Mouse (Mus musculus) midbrain, embryonic 13.5 days (tissue): ENCODE data around the gene Clec2d. TPM values are rescaled to one million over a fixed set of nuclear protein-coding genes. Genes with fewer than 3 reads are reported as not detected.
"Not testable (repeated sequence)": the region's sequence is repeated elsewhere in the genome, so short reads cannot be mapped to it uniquely, and the experiment has no call there.

ENCODE experiments used
- ATAC-seq: fragments of 200-750 bp; cut with Nextera tagmentation; 2 replicates; pipeline ENCODE4 v1.8.0; 2017; ENCODE audit warnings: mild to moderate bottlenecking, moderate TSS enrichment, moderate library complexity
- H3K27ac ChIP-seq: fragments of 300-500 bp; sonication (generic); 2 replicates; pipeline ENCODE4 v1.5.1; 2015; ENCODE audit warnings: inconsistent platforms, mild to moderate bottlenecking, moderate library complexity
- H3K27me3 ChIP-seq: fragments of 300-500 bp; sonication (generic); 2 replicates; pipeline ENCODE4 v1.6.1; 2015; ENCODE audit warnings: mild to moderate bottlenecking, inconsistent platforms
- H3K36me3 ChIP-seq: fragments of 300-500 bp; sonication (generic); 2 replicates; pipeline ENCODE4 v1.6.1; 2015; ENCODE audit warnings: mild to moderate bottlenecking, inconsistent platforms
- H3K4me1 ChIP-seq: fragments of 300-500 bp; sonication (generic); replicated peaks from 2 replicates; pipeline ENCODE4 v1.6.1; 2015; ENCODE audit warnings: inconsistent platforms
- H3K4me2 ChIP-seq: fragments of 300-500 bp; sonication (generic); replicated peaks from 2 replicates; pipeline ENCODE4 v1.6.1; 2015; ENCODE audit warnings: moderate library complexity, mild to moderate bottlenecking, inconsistent platforms
- H3K4me3 ChIP-seq: fragments of 300-500 bp; sonication (generic); replicated peaks from 2 replicates; pipeline ENCODE4 v1.5.1; 2015; ENCODE audit warnings: mild to moderate bottlenecking, inconsistent platforms
- H3K9ac ChIP-seq: fragments of 300-500 bp; sonication (generic); replicated peaks from 2 replicates; pipeline ENCODE4 v1.6.1; 2015; ENCODE audit warnings: mild to moderate bottlenecking, inconsistent platforms
- H3K9me3 ChIP-seq: fragments of 300-500 bp; sonication (generic); 2 replicates; pipeline ENCODE4 v1.6.1; 2016; ENCODE audit warnings: mild to moderate bottlenecking, inconsistent platforms
- WGBS: fragments of 180-500 bp; shearing (Covaris S2); methylation state at CpG from one replicate; pipeline ENCODE4 v1.1.7; 2015; 5-methylcytosine and 5-hydroxymethylcytosine counted together
- polyA plus RNA-seq: library from polyadenylated mRNA; unstranded; fragments of >200 nt; fragmentation: Nextera tagmentation; extraction: Ambion mirVana; gene quantifications from 2 replicates; pipeline ENCODE4 v1.2.1, GENCODE M21; 2015

The Clec2d gene
- polyA plus RNA-seq, 1 experiment from 2014 or later, result 0.13 TPM

DNA sequence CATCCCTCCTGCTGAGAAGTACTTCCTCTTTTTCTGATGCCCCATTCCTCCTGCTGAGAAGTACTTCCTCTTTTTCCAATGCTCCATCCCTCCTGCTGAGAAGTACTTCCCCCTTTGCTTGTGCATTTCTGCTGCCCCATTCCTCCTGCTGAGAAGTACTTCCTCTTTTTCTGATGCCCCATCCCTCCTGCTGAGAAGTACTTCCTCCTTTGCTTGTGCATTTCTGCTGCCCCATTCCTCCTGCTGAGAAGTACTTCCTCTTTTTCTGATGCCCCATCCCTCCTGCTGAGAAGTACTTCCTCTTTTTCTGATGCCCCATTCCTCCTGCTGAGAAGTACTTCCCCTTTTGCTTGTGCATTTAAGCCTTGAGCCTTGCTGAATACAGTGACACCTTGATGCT lies 19.7 kb downstream of the Clec2d start:
- H3K27me3 ChIP-seq, H3K4me2 ChIP-seq, ATAC-seq, H3K9ac ChIP-seq, H3K27ac ChIP-seq, H3K4me3 ChIP-seq, H3K9me3 ChIP-seq, H3K4me1 ChIP-seq, H3K36me3 ChIP-seq: not testable (repeated sequence)

DNA sequence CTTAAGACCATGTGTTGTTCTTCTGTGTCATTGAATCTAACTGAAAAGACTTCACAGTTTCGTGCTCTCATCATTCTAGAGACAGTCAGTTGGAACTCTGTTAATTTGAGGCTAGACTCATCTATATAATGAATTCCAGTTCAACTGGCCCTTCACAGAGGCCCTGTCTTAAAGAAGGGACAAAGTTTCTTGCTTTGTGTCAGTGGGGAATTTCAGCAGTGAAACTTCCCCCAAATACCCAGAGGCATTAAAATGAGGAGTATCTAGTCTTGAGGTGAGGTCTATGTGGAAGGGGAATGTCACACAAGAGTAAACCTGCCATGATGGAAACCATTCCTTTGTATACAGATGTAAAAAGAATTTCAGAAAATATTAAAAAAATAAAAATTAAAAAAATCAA lies 21.9 kb downstream of the Clec2d start:
- Histone ChIP-seq H3K27ac (no peak overlapping the region), H3K4me2 (no peak overlapping the region), H3K4me3 (no peak overlapping the region), H3K36me3 (no peaks in the 10 kb centered on the region), H3K9ac (no peak overlapping the region), H3K4me1 (no peaks in the 10 kb centered on the region), H3K9me3 (no peaks in the 10 kb centered on the region), H3K27me3 (no peaks in the 10 kb centered on the region)
- 90% methylated on average over 1 of the region's 1 CpGs for WGBS
- ATAC-seq, result no peak

DNA sequence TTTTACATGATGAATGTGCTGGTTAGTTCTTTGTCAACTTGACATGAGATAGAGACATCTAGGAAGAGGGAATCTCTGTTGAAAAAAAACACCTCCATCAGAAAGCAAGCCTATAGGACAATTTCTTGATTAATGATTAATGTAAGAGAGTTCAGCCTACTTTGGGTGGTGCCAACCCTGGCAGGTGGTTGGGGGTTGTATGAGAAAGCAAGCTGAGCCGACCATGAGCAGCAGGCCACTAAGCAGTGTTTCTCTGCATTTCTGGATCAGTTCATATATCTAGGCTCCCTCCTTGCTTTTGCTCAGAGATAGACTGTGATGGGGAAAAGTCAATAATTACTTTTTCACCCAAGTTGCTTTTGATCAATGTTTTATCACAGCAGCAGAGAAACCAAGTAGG lies 23.9 kb downstream of the Clec2d start:
- Histone ChIP-seq H3K4me3 (no peak overlapping the region), H3K9ac (no peak overlapping the region), H3K27ac (no peak overlapping the region), H3K4me2 (no peak overlapping the region), H3K4me1 (no peaks in the 10 kb centered on the region), H3K9me3 (no peaks in the 10 kb centered on the region), H3K36me3 (no peaks in the 10 kb centered on the region), H3K27me3 (no peaks in the 10 kb centered on the region)
- no peak for ATAC-seq
- WGBS, result 85% methylated on average over 1 of the region's 1 CpGs

DNA sequence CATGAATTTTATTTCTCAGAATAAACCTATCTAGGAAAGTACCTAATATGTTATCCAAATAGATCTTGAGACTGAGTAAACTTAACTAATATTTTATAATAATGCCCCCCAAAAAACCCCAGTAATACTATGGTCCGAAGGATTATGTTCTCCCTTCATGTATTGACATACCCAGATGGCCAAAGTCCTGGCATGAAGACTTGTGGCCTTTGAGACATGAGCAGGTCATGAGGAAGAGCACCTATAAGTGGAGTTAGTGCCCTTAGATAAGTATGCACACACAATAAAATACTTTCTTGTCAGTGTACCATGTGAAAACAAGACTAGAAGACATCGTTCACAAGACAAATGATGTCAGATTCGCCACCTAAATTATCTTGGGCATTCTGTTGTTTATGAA lies 24.4 kb downstream of the Clec2d start:
- Histone ChIP-seq H3K27ac (no peak overlapping the region), H3K27me3 (no peaks in the 10 kb centered on the region), H3K9me3 (no peaks in the 10 kb centered on the region), H3K4me3 (no peak overlapping the region), H3K9ac (no peak overlapping the region), H3K4me2 (no peak overlapping the region), H3K36me3 (no peaks in the 10 kb centered on the region), H3K4me1 (no peaks in the 10 kb centered on the region)
- ATAC-seq, result no peak
- WGBS, result 88% methylated on average over 3 of the region's 3 CpGs

DNA sequence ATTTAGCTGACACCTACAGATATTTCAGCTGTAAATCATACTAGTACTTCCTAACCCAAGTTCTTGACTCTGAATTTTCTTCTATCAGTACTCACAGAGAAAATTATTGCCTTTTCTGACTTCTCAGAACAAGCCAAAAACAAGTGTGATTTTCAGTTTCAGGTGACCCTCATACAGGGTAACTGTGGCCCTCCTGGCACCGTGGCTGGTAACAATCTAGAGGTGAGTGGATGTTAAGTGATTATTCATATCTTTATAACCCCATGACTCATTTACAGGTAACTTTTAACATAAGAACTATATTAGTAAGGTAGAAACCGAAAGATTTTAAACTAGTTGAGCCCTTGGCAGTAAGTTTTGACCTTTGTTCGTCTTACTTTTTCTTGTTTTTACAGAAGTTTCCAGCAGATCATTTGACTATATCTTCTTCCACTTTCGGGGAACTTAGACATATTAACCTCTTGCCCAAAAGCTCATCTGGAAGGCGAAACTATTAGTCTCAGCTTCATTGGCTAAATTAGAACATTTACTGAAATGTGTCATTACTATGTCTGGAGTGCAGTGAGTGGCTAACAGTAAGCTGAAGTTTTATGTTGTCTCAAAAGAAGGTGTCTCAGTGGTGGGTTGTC lies 28.6 kb downstream of the Clec2d start:
- H3K36me3 ChIP-seq, result no peaks in the 10 kb centered on the region
- no peak for ATAC-seq
- H3K9me3 ChIP-seq, result no peaks in the 10 kb centered on the region
- H3K4me1 ChIP-seq, result no peaks in the 10 kb centered on the region
- H3K27me3 ChIP-seq, result no peaks in the 10 kb centered on the region
- H3K4me3 ChIP-seq, result no peak overlapping the region
- WGBS, result 92% methylated on average over 5 of the region's 5 CpGs
- no peak overlapping the region for H3K27ac ChIP-seq
- H3K4me2 ChIP-seq, result no peak overlapping the region
- no peak overlapping the region for H3K9ac ChIP-seq

DNA sequence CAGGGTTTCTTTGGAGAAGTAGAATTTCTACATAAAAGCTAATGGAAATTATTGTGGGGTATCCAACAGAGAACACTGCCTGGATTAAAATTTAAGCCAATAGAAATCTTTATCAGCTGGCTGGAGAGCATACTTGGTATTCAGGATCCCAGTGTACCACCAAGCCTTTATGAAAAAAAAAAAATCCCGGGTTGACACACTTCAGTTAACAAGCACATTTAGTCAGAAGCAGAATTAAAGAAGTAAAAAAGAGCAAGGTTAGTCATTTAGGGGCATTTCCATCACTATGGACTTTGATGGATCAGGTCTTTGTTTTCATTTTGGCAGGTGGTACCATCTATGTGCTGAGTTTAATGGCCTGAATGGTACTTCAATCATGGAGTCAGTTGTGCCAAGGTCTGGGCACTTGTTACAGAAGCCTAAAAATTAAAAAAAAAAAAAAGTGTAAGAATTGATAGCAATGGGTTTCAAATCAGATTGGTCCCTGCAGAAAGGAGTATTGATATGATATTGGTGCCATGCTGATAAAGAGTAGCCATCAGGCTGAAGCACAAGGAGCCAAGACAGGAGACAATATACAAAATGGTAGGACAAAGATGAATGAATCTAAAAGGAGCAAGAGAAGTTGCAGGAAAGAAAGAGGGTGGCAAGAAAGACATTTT lies 29.5 kb downstream of the Clec2d start:
- no peaks in the 10 kb centered on the region for H3K9me3 ChIP-seq
- H3K9ac ChIP-seq, result no peak overlapping the region
- H3K4me2 ChIP-seq, result no peak overlapping the region
- H3K36me3 ChIP-seq, result no peaks in the 10 kb centered on the region
- H3K27me3 ChIP-seq, result no peaks in the 10 kb centered on the region
- ATAC-seq, result no peak
- 71% methylated on average over 1 of the region's 1 CpGs for WGBS
- H3K27ac ChIP-seq, result no peak overlapping the region
- no peak overlapping the region for H3K4me3 ChIP-seq
- no peaks in the 10 kb centered on the region for H3K4me1 ChIP-seq

DNA sequence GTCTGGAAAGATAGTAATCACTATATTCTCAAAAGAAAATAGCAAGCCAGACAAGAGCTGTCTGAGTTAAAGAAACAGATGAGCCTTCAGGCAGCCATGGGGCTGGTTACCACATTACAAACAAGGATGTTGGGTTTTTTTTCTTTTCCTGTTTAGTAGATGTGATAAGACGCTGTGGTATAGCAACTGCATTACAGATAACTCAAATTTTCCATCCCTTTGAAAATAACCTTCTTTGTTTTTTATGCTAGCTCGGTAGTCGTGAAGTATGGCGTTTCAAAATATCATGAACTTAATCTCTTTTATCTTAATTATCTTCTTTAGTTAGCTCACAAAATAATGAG lies 30.0 kb downstream of the Clec2d start:
- Histone ChIP-seq H3K9me3 (no peaks in the 10 kb centered on the region), H3K4me2 (no peak overlapping the region), H3K4me1 (no peaks in the 10 kb centered on the region), H3K4me3 (no peak overlapping the region), H3K27me3 (no peaks in the 10 kb centered on the region), H3K9ac (no peak overlapping the region), H3K27ac (no peak overlapping the region), H3K36me3 (no peaks in the 10 kb centered on the region)
- no peak for ATAC-seq
- WGBS, result 92% methylated on average over 4 of the region's 4 CpGs

DNA sequence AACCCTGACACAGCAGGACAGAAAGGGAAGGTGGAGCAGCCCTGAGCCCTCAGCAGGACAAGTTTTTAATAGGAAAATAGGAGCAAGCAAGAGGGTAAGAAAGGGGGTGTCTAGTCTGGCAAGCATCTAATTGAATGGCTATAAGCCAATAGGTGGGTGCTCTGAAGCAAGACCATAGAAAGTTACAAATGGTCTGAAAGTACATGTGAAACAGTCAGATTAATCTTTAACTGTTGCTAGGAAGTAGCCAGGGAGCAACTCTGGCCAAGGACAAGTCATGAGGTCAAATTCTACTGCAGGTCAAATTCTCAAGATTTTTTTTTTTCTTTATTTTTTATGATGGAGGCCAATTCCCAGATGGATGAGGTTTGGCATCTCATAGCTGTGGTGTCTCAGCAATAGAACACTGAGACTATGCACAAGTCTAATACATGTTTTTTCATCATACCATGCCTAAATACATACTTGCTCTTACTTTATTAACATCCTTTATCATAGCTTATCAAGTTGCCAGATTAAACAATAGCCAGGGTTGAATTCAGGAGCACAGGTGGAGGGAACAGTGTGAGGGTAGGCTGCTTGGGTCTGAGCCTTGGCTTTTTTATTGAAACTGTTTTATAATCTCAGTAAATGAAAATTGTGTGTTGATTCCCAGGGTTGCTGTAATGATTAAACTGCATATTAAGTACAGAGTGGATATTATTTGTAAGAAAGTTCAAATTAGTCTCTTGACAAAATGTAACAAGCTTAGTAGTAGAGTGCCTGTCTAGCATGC lies 32.2 kb downstream of the Clec2d start:
- no peak overlapping the region for H3K4me2 ChIP-seq
- no peaks in the 10 kb centered on the region for H3K9me3 ChIP-seq
- H3K27ac ChIP-seq, result no peak overlapping the region
- H3K4me3 ChIP-seq, result no peak overlapping the region
- no peaks in the 10 kb centered on the region for H3K27me3 ChIP-seq
- no peak for ATAC-seq
- no peaks in the 10 kb centered on the region for H3K36me3 ChIP-seq
- no peak overlapping the region for H3K9ac ChIP-seq
- H3K4me1 ChIP-seq, result no peaks in the 10 kb centered on the region

DNA sequence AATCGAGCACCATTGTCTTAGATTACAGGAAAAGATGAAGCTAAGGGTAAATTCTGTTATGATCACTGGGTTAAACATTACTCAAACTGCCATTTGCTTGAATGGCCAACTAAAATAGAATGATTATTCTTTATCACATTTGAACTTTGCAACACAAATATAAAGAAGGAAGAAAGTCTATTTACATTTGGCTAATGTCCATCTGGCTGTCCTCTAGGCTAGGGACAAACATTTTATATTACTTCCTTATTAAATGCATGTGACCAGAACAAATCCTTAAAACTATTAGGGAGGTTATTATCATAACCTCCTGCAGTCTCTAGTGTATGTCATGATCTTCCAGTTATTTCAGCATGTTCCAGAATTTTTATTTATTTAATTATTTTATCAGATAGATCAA lies 33.1 kb downstream of the Clec2d start:
- H3K27ac ChIP-seq, result no peak overlapping the region
- no peaks in the 10 kb centered on the region for H3K4me1 ChIP-seq
- H3K9me3 ChIP-seq, result no peaks in the 10 kb centered on the region
- H3K4me3 ChIP-seq, result no peak overlapping the region
- H3K9ac ChIP-seq, result no peak overlapping the region
- H3K4me2 ChIP-seq, result no peak overlapping the region
- no peaks in the 10 kb centered on the region for H3K27me3 ChIP-seq
- H3K36me3 ChIP-seq, result no peaks in the 10 kb centered on the region
- no peak for ATAC-seq
- 75% methylated on average over 1 of the region's 1 CpGs for WGBS

DNA sequence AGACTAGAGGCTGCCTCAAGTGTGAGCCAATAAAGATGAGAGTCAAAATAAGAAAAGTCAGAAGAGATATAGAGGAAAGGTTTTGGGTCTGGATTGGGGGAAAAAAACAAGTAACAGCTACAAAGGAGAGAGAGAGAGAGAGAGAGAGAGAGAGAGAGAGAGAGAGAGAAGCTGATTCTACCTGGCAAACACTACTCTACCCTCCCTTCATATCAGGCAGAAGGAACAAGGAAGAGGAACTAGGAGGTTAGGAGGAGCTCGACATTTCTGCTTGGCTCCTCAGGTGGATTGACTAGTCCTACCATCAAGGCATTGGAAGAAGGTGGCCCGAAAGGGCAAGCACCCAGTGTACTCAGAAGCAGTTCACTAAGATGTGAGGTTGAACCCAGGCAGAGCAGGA lies 33.8 kb downstream of the Clec2d start:
- WGBS, result 88% methylated on average over 2 of the region's 2 CpGs
- no peaks in the 10 kb centered on the region for H3K36me3 ChIP-seq
- H3K9ac ChIP-seq, result no peak overlapping the region
- H3K27ac ChIP-seq, result no peak overlapping the region
- H3K27me3 ChIP-seq, result no peaks in the 10 kb centered on the region
- no peaks in the 10 kb centered on the region for H3K9me3 ChIP-seq
- H3K4me2 ChIP-seq, result no peak overlapping the region
- H3K4me1 ChIP-seq, result no peaks in the 10 kb centered on the region
- no peak for ATAC-seq
- no peak overlapping the region for H3K4me3 ChIP-seq

DNA sequence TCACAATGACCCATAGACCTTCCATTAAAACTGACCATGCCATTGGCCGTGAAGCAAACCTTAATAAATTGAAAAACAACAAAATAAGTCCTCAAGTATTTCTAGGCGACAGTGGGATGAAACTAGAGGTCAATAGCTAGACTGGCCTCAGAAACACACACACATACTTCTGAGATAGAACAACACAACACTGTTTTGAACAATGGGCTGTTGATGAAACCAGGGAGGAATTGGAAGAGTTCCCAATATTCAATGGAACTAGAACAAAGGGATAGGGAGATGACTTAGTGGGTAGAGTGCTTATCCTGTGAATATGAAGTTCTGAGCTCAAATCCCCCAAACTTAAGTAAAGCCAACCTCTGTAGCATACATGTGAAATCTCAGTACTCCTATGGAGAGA lies 34.6 kb downstream of the Clec2d start:
- Histone ChIP-seq H3K4me3 (no peak overlapping the region), H3K27me3 (no peaks in the 10 kb centered on the region), H3K27ac (no peak overlapping the region), H3K36me3 (no peaks in the 10 kb centered on the region), H3K4me2 (no peak overlapping the region), H3K9me3 (no peaks in the 10 kb centered on the region), H3K9ac (no peak overlapping the region), H3K4me1 (no peaks in the 10 kb centered on the region)
- no peak for ATAC-seq
- 82% methylated on average over 2 of the region's 2 CpGs for WGBS

DNA sequence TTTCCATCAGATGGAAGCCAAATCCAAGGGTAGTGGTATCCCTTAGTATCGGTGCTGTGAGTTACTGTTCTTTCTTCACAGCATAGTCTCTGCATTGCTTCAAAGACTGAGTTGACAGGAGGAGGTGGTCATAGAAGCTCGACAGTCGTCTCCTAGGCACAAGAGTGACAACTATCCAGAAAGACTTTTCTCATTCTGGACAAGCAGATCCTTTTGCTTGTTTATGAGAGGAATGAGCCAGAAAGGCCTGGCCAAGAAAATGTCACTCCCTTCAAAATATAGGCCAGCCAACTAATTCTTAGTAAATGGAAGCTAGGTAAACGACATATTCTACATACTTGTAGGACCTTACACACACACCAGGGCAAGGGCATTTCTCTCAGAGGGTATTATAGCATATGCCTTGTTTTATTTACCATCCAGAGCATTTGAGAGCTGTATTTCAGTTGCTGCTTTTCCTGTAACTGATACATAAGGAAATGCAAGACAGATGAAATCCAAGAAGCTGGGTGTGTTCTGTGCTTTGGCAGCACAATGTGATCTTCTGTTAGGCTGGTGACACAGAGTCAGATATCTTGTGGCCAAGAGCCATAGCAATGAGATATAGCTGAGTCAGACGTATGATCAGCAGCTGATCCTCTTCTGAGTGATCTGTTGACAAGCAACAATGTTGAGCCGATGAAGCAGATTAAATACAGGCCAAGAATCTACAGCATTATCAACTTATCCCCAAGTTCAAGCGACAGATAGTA lies 35.6 kb downstream of the Clec2d start:
- whole genome bisulfite sequencing, result 88% methylated on average over 7 of the region's 7 CpGs
- ATAC-seq, result no peak
- no peaks in the 10 kb centered on the region for H3K9me3 ChIP-seq

More for the DNA sequence above, 35.6 kb downstream of the Clec2d start:
- Histone ChIP-seq H3K4me2 (no peak overlapping the region), H3K4me3 (no peak overlapping the region), H3K36me3 (no peaks in the 10 kb centered on the region), H3K27me3 (no peaks in the 10 kb centered on the region), H3K27ac (no peak overlapping the region), H3K9ac (no peak overlapping the region), H3K4me1 (no peaks in the 10 kb centered on the region)
